ENCODE assay signal across 28 mouse cellular contexts in the genomic region with DNA sequence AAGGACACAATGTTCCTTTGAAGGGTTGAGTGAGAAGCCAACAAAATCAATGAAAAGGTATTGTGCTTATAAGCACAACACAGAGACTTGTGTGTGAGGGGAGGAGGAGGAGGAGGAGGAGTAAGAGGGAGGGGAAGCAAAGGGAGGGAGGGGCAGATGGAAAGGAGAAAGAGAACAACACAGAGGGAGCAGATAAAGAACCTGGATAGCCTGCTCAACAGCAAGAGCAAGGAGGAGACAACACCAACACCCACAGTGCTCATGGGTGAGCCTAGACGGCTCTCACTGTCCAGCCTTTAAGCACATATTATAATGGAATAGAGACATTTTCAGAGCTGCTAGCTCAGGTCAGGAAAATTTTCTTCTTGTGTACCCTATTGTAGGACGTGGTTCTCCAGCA. TPM values are rescaled to one million over a fixed set of nuclear protein-coding genes. Genes with fewer than 3 reads are reported as not detected.
DNase-seq lines count a peak whose midpoint lies in the region; ATAC-seq and TF ChIP-seq lines count a peak whose summit lies in the region.
"Had no signal": no experiment of that assay in that cellular context is flagged by ENCODE, and none has a peak within 500 bp of the region (broad histone marks: within the 10 kb centered on the region; RNA-seq: fewer than 3 reads in every experiment).

No protein-coding gene starts in this region.

- 69% methylated on average over 2 of the region's 2 CpGs for WGBS in liver, embryonic 11.5 days
- 37% methylated on average over 2 of the region's 2 CpGs for WGBS in liver, embryonic 14.5 days (ENCODE audit: insufficient replicate concordance)

- TF ChIP-seq EP300 in MEL (IDR thresholded peaks at IDR 0.05; ENCODE audit: low read depth in 1 of 2, low read length in 2 of 2): no peak
- TF ChIP-seq EP300 in liver, embryonic 14.5 days (IDR thresholded peaks at IDR 0.05; ENCODE audit: low read depth): no peak

- TF ChIP-seq CTCF in MEL (IDR thresholded peaks at IDR 0.05 in 2 of 3, conservative IDR thresholded peaks at IDR 0.05 in 1 of 3; ENCODE audit: control insufficient read depth in 1 of 3, insufficient read depth in 1 of 3, low read depth in 2 of 3, low read length in 3 of 3, poor library complexity in 1 of 3, severe bottlenecking in 1 of 3): no peak
- no peak for TF ChIP-seq CTCF in liver, embryonic 14.5 days (IDR thresholded peaks at IDR 0.05; ENCODE audit: low read depth)

- no peak for TF ChIP-seq POLR2A in MEL (IDR thresholded peaks at IDR 0.05; ENCODE audit: control insufficient read depth in 1 of 2, insufficient read depth in 1 of 2, low read depth in 1 of 2, low read length in 2 of 2, poor library complexity in 1 of 2)

- peak; percentile 79 for ATAC-seq in liver, embryonic 11.5 days (replicated peaks; ENCODE audit: low FRiP score)
- ATAC-seq in liver, embryonic 14.5 days (ENCODE audit: insufficient read depth): peak; percentile 58
- peak; percentile 75; the same call in 1 of the 2 replicates for ATAC-seq in megakaryocyte-erythroid progenitor cell, adult 5-6 weeks (replicated peaks; ENCODE audit: low FRiP score, low TSS enrichment, poor library complexity, severe bottlenecking)
- no peak for ATAC-seq in erythroblast, adult 5-6 weeks (replicated peaks; ENCODE audit: low FRiP score, poor library complexity, severe bottlenecking)
- ATAC-seq: forebrain, embryonic 13.5 days; forebrain, embryonic 16.5 days; hindbrain, postnatal 0 days had no signal

- DNase-seq in liver, embryonic 11.5 days (ENCODE audit: low spot score): no peak
- DNase-seq in liver (no peak), MEL (ENCODE audit: low read depth, low spot score) (peak; percentile 26)
- DNase-seq in liver, embryonic 14.5 days (ENCODE audit: low read depth in 3 of 3, low spot score in 3 of 3): no peak
- no peak for DNase-seq in adrenal gland, adult (ENCODE audit: inconsistent age in 2 of 2, low spot score in 1 of 2)
- DNase-seq: adrenal gland, adult 8-10 months; adrenal gland, postnatal 25 days; B cell, adult 2 months; cerebellum, adult 11-12 months; cerebellum, adult 8-10 months; embryo, embryonic 11 days; gastrocnemius, postnatal 10 days; heart, adult 11 months had no signal

- H3K9ac ChIP-seq in liver, embryonic 11.5 days (ENCODE audit: low read depth, low read length): no peak overlapping the region
- H3K9ac ChIP-seq in MEL (ENCODE audit: control insufficient read depth, low read depth, low read length, poor library complexity, severe bottlenecking): no peak overlapping the region
- no peak overlapping the region for H3K9ac ChIP-seq in liver, embryonic 14.5 days (replicated peaks)
- H3K9ac ChIP-seq: embryonic facial prominence, embryonic 13.5 days; forebrain, embryonic 13.5 days; hindbrain, embryonic 14.5 days had no signal

- peaks cover 7% of the 10 kb centered on the region; the same call in 1 of the 2 replicates for H3K36me3 ChIP-seq in liver, embryonic 11.5 days (ENCODE audit: control insufficient read depth, insufficient read depth, low read length)
- peaks cover 0 to 2% of the 10 kb centered on the region in 2 experiments; a peak in 3 of 4 replicates for H3K36me3 ChIP-seq in MEL (ENCODE audit: control insufficient read depth in 1 of 2, insufficient read depth in 2 of 2, low read length in 2 of 2)
- peaks cover 4% of the 10 kb centered on the region; the same call in 1 of the 2 replicates for H3K36me3 ChIP-seq in liver, embryonic 14.5 days (replicated peaks; ENCODE audit: control insufficient read depth, insufficient read depth, low read depth)

- no peak overlapping the region for H3K27ac ChIP-seq in liver, embryonic 11.5 days (ENCODE audit: low read depth, low read length)
- H3K27ac ChIP-seq in MEL (ENCODE audit: control insufficient read depth, low read depth, low read length): no peak overlapping the region
- H3K27ac ChIP-seq in liver, embryonic 14.5 days: no peak overlapping the region
- H3K27ac ChIP-seq: embryonic facial prominence, embryonic 10.5 days; embryonic facial prominence, embryonic 13.5 days; forebrain, embryonic 10.5 days; forebrain, embryonic 13.5 days; hindbrain, embryonic 14.5 days; hindbrain, postnatal 0 days had no signal

- no peaks in the 10 kb centered on the region for H3K27me3 ChIP-seq in liver, embryonic 11.5 days (replicated peaks; ENCODE audit: control insufficient read depth, insufficient read depth, low read length)
- H3K27me3 ChIP-seq in MEL (ENCODE audit: control insufficient read depth in 1 of 2, insufficient read depth in 2 of 2, low read length in 2 of 2): no peaks in the 10 kb centered on the region
- H3K27me3 ChIP-seq in liver, embryonic 14.5 days (ENCODE audit: control insufficient read depth, insufficient read depth, low read length): no peaks in the 10 kb centered on the region
- H3K27me3 ChIP-seq: CH12.LX; embryonic facial prominence, embryonic 13.5 days; forebrain, embryonic 13.5 days had no signal

- H3K9me3 ChIP-seq in liver, embryonic 11.5 days (ENCODE audit: control insufficient read depth, low read length): no peaks in the 10 kb centered on the region
- no peaks in the 10 kb centered on the region for H3K9me3 ChIP-seq in MEL (replicated peaks; ENCODE audit: insufficient read depth, low read length)
- H3K9me3 ChIP-seq in liver, embryonic 14.5 days (ENCODE audit: control insufficient read depth, low read length): no peaks in the 10 kb centered on the region
- H3K9me3 ChIP-seq: embryonic facial prominence, embryonic 10.5 days; embryonic facial prominence, embryonic 13.5 days; forebrain, embryonic 13.5 days; G1E had no signal

- H3K4me2 ChIP-seq in liver, embryonic 11.5 days: no peak overlapping the region
- H3K4me2 ChIP-seq in liver, embryonic 14.5 days (ENCODE audit: low read depth): no peak overlapping the region
- H3K4me2 ChIP-seq: embryonic facial prominence, embryonic 13.5 days; forebrain, embryonic 13.5 days; heart, embryonic 11.5 days; hindbrain, embryonic 14.5 days had no signal

- H3K4me3 ChIP-seq in liver, embryonic 11.5 days (ENCODE audit: low read depth, low read length): no peak overlapping the region
- H3K4me3 ChIP-seq in MEL (ENCODE audit: control insufficient read depth in 1 of 2, insufficient read depth in 1 of 2, low read depth in 2 of 2, low read length in 2 of 2): no peak overlapping the region
- H3K4me3 ChIP-seq in liver, embryonic 14.5 days (ENCODE audit: insufficient read depth in 1 of 2, low read depth in 2 of 2, low read length in 2 of 2): no peak overlapping the region
- H3K4me3 ChIP-seq: embryonic facial prominence, embryonic 10.5 days; embryonic facial prominence, embryonic 13.5 days; forebrain, embryonic 10.5 days; forebrain, embryonic 13.5 days had no signal

- H3K4me1 ChIP-seq in liver, embryonic 11.5 days (replicated peaks; ENCODE audit: control insufficient read depth, insufficient read depth, low read length): peaks cover 5% of the 10 kb centered on the region
- H3K4me1 ChIP-seq in MEL (ENCODE audit: control insufficient read depth in 1 of 2, insufficient read depth in 2 of 2, low read length in 2 of 2): no peaks in the 10 kb centered on the region; a peak in 1 of 4 replicates
- H3K4me1 ChIP-seq in liver, embryonic 14.5 days (replicated peaks; ENCODE audit: control insufficient read depth in 2 of 2, insufficient read depth in 2 of 2, low read length in 1 of 2): no peaks in the 10 kb centered on the region

- H3K79me2 ChIP-seq in MEL (ENCODE audit: control insufficient read depth, insufficient read depth, low read length, poor library complexity): no peaks in the 10 kb centered on the region

- TF ChIP-seq RAD21 in MEL (IDR thresholded peaks at IDR 0.05; ENCODE audit: low read depth, low read length): no peak

RNA-seq across cellular contexts. Expression of gene AL731706.1, which starts 18.1 kb away (rescaled TPM):
- 24.0 and 24.2 TPM in 2 replicates for polyA plus RNA-seq in liver, embryonic 11.5 days (2014; fragmentation: Nextera tagmentation; extraction: Ambion mirVana)
- total RNA-seq in MEL (2012; rRNA removed): 14.2 and 16.3 TPM in 2 replicates
- 10 to 100 TPM in 1 of 2 experiments, not detected in 1; 13.5 TPM for polyA plus RNA-seq in MEL (2012; ENCODE audit: insufficient read depth in 1 of 2, insufficient read length in 2 of 2, low read depth in 1 of 2, low replicate concordance in 2 of 2, missing spikeins in 1 of 2)
- polyA plus RNA-seq in liver, embryonic 14.5 days (2012; rRNA removed): 3.2 and 8.8 TPM in 2 replicates
- polyA plus RNA-seq in liver, embryonic 14.5 days (2014; fragmentation: Nextera tagmentation; extraction: Ambion mirVana): 17.2 and 19.5 TPM in 2 replicates
- total RNA-seq in megakaryocyte-erythroid progenitor cell, adult 5-6 weeks (2014; fragmentation: Nextera tagmentation): 3.5 TPM in 1 of 2 replicates, not detected in the other
- 8.2 and 10.9 TPM in 2 replicates for total RNA-seq in megakaryocyte-erythroid progenitor cell, adult 5-6 weeks (2017)
- 3.6 TPM in 1 of 2 replicates, not detected in the other for total RNA-seq in erythroblast, adult 5-6 weeks (2015; ENCODE audit: low replicate concordance)
- total RNA-seq in erythroblast, adult 5-6 weeks (2017; ENCODE audit: low replicate concordance): 2.4 TPM in 1 of 2 replicates, not detected in the other

RNA-seq across cellular contexts. Expression of gene Mkks, which starts 18.1 kb away (rescaled TPM):
- 13.0 and 14.9 TPM in 2 replicates for polyA plus RNA-seq in liver, embryonic 11.5 days (2014; fragmentation: Nextera tagmentation; extraction: Ambion mirVana)
- 3.4 and 4.0 TPM in 2 replicates for total RNA-seq in MEL (2012; rRNA removed)
- polyA plus RNA-seq in MEL (2012; ENCODE audit: insufficient read depth in 1 of 2, insufficient read length in 2 of 2, low read depth in 1 of 2, low replicate concordance in 2 of 2, missing spikeins in 1 of 2): 1 to 10 TPM in 1 of 2 experiments, not detected in 1; 5.1 TPM
- polyA plus RNA-seq in liver, embryonic 14.5 days (2012; rRNA removed): 2.6 and 2.9 TPM in 2 replicates
- 4.0 TPM in 2 replicates for polyA plus RNA-seq in liver, embryonic 14.5 days (2014; fragmentation: Nextera tagmentation; extraction: Ambion mirVana)
- 11.2 and 21.7 TPM in 2 replicates for total RNA-seq in megakaryocyte-erythroid progenitor cell, adult 5-6 weeks (2014; fragmentation: Nextera tagmentation)
- 12.5 and 16.4 TPM in 2 replicates for total RNA-seq in megakaryocyte-erythroid progenitor cell, adult 5-6 weeks (2017)
- total RNA-seq in erythroblast, adult 5-6 weeks (2015; ENCODE audit: low replicate concordance): 4.2 TPM in 2 replicates
- 1.2 and 7.0 TPM in 2 replicates for total RNA-seq in erythroblast, adult 5-6 weeks (2017; ENCODE audit: low replicate concordance)

RNA-seq across cellular contexts. Expression of gene Slx4ip, which starts 18.3 kb away (rescaled TPM):
- 4.2 and 5.0 TPM in 2 replicates for polyA plus RNA-seq in liver, embryonic 11.5 days (2014; fragmentation: Nextera tagmentation; extraction: Ambion mirVana)
- total RNA-seq in MEL (2012; rRNA removed): 1.1 and 1.3 TPM in 2 replicates
- polyA plus RNA-seq in MEL (2012; ENCODE audit: insufficient read depth in 1 of 2, insufficient read length in 2 of 2, low read depth in 1 of 2, low replicate concordance in 2 of 2, missing spikeins in 1 of 2): 1 to 10 TPM in 1 of 2 experiments, not detected in 1; 2.5 TPM
- polyA plus RNA-seq in liver, embryonic 14.5 days (2012; rRNA removed): 0.74 and 1.2 TPM in 2 replicates
- polyA plus RNA-seq in liver, embryonic 14.5 days (2014; fragmentation: Nextera tagmentation; extraction: Ambion mirVana): 1.8 and 1.9 TPM in 2 replicates
- total RNA-seq in megakaryocyte-erythroid progenitor cell, adult 5-6 weeks (2014; fragmentation: Nextera tagmentation): 8.2 and 9.1 TPM in 2 replicates
- 5.4 and 7.6 TPM in 2 replicates for total RNA-seq in megakaryocyte-erythroid progenitor cell, adult 5-6 weeks (2017)
- total RNA-seq in erythroblast, adult 5-6 weeks (2015; ENCODE audit: low replicate concordance): 7.1 and 7.5 TPM in 2 replicates
- total RNA-seq in erythroblast, adult 5-6 weeks (2017; ENCODE audit: low replicate concordance): 7.5 and 11.3 TPM in 2 replicates

RNA-seq across cellular contexts. Expression of gene AL731706.2, which starts 23.8 kb away (rescaled TPM):
- 16.8 and 24.9 TPM in 2 replicates for polyA plus RNA-seq in liver, embryonic 11.5 days (2014; fragmentation: Nextera tagmentation; extraction: Ambion mirVana)
- total RNA-seq in MEL (2012; rRNA removed): not detected in 2 replicates
- 10 to 100 TPM in 1 of 2 experiments, not detected in 1; 51.2 TPM for polyA plus RNA-seq in MEL (2012; ENCODE audit: insufficient read depth in 1 of 2, insufficient read length in 2 of 2, low read depth in 1 of 2, low replicate concordance in 2 of 2, missing spikeins in 1 of 2)
- not detected in 2 replicates for polyA plus RNA-seq in liver, embryonic 14.5 days (2012; rRNA removed)
- 14.1 and 15.1 TPM in 2 replicates for polyA plus RNA-seq in liver, embryonic 14.5 days (2014; fragmentation: Nextera tagmentation; extraction: Ambion mirVana)
- total RNA-seq in megakaryocyte-erythroid progenitor cell, adult 5-6 weeks (2014; fragmentation: Nextera tagmentation): 20.4 TPM in 1 of 2 replicates, not detected in the other
- not detected in 2 replicates for total RNA-seq in megakaryocyte-erythroid progenitor cell, adult 5-6 weeks (2017)
- total RNA-seq in erythroblast, adult 5-6 weeks (2015; ENCODE audit: low replicate concordance): not detected in 2 replicates
- total RNA-seq in erythroblast, adult 5-6 weeks (2017; ENCODE audit: low replicate concordance): not detected in 2 replicates
- total RNA-seq: hematopoietic stem cell, adult 5-6 weeks; hindbrain, postnatal 0 days had no signal
- polyA plus RNA-seq: brain, embryonic 14.5 days; cortical plate, adult 2 months; G1E had no signal
